Mouse (Mus musculus) adrenal gland, postnatal 4 days (tissue): ENCODE measurements around the gene Pex5l. TPM values are rescaled to one million over a fixed set of nuclear protein-coding genes. Genes with fewer than 3 reads are reported as not detected.

ENCODE experiments used
- DNase-seq, 2 experiments: peaks; one replicate each; pipeline ENCODE4 v3.0.0; 2021 to 2022; ENCODE audit warnings: low spot score in 2 of 2, mixed read lengths in 2 of 2
- long read RNA-seq, 2 experiments: library from polyadenylated mRNA; stranded (forward); transcript quantifications; one replicate each; pipeline ENCODE4 v2.0.0; 2021
- total RNA-seq, 2 experiments: library from RNA; stranded (reverse); gene quantifications; 2 replicates each; pipeline ENCODE4 v1.2.3; 2021

Gene Pex5l
- total RNA-seq: 1 to 10 TPM; 2.9 to 3.5 TPM
- long read RNA-seq, experiment 1, partial matches to known transcripts: 0 of 1 reads
- long read RNA-seq, experiment 1, other reads (novel, unspliced or antisense): 1 of 1 reads
- long read RNA-seq, experiment 2, partial matches to known transcripts: 0 of 3 reads
- long read RNA-seq, experiment 2, other reads (novel, unspliced or antisense): 3 of 3 reads

GRCm38 (mm10) chr3:33142901-33143461, at the start of gene Pex5l:
Gene Pex5l (minus strand): TSS chr3:33143247.
- DNase-seq: peak; percentile 13 to 24

GRCm38 (mm10) chr3:33165186-33165585, 22.1 kb upstream of the Pex5l start:
- DNase-seq: no peak

DNA sequence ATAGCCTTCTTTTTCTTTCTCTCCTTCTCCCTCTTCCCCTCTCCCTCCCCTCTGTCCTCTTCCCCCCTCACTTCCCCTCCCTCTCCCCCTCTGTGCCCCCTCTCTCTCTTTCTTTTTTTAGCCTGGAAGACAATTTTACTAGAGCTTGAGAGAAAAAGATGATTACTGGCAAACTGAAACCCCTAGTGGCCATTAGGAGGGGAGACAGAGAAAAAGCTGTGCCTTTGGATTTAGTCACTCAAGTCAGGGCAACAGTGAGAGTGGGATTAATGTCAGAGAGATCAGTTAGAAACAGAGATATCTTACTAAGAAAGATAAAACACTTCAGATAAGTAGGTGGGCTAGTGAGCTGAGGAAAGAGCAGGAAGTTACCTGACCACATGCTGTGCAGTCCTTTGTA, 20.8 kb upstream of the Pex5l start:
- DNase-seq: no peak

DNA sequence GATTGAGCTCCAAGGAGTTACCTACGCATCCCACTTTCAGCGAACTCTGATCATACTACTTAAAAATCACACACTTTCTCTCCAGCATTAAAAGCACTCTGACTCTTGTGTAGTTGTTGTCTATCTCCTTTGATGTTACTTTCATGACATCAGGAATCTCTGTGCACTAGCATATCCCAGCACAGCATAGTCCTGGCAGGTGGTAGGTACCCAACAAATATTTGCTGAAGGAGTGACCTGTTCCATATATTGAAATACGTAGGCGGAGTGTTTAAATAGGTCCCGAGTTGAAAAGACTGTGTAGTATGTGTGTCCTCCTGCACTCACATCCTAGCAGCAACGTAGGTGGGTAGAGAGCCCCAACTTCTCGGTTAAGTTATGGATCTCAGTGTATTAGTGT, 545 bp upstream of the Pex5l start:
- DNase-seq: no peak

GRCm38 (mm10) chr3:33142398-33142797, 649 bp downstream of the Pex5l start:
- no peak for DNase-seq

- DNase-seq: no peak
Measured at GRCm38 (mm10) chr3:33129944-33130343, 13.1 kb downstream of the Pex5l start.

DNA sequence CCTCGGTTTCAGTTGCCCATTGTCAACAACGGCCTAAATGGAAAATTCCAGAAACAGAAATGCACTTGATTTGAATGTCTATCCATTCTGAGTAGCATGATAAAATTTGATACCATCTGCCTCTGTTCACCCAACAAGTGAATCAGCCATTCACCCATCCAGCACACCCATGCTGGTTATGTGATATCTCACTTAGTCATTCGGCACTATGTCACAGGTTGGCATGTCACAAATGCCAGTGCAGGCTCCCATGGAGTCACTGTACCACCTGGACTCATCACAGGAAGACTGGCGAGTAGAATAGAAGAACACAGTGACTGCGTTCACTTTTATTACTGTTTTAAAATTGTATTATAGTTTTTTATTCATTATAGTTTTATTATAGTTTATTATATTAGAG, 18.3 kb downstream of the Pex5l start:
- no peak for DNase-seq

GRCm38 (mm10) chr3:33105785-33106184, 37.3 kb downstream of the Pex5l start:
- DNase-seq: no peak

DNA sequence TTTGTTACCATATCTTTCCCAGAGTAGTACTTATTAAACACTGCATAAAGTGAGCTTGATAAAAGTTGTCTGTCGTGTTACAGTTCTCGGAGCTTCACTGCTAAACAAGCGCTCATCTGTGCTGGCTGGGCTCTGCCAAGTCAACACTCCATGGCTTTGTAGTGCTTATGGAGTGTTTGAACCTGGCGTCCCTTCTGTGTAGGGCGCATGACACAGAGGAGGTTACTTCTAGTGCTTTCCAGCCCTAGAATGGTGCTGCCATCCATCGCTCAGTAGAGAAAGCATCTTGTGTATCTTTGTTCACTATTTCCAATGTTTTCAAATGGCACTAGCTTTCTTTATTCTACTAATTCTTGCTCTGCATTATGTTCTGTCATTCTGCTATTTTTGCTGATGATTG, 39.5 kb downstream of the Pex5l start:
- DNase-seq: no peak

DNA sequence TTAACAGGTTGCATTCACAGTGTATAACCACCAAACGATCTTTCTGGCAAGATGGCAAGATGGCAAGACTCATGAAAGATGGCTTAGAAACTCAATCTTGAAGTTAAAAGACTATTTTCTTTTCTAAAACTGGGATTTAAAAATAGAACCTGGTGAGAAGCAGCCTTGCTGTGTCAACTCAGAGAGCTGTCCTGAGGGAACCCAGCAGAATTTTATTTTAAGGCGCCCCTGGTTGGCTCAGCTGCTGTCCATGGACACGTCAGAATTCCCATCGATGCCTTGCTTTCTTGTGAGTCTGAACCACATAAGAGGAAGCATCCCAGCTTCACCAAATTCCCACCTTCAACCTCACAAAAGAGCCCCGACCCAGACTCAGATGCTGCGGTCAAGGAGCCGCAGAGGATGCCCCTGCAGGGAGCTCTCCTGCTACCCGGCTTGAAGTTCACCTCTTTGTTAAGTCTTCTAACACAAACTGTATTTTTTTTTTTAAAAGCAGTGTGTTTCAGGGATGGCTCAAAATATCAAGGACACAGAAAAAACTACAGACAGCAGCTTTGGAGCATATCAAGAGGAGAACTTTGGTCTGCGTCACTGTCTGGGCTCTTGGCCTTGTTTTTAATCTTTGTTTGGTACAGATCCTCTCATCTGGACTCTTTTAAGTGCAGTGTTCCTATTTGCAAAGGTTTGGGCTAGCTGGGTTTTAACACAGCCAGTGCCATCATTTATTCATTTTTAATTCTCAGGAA, 44.3 kb downstream of the Pex5l start:
- DNase-seq: no peak

- DNase-seq: no peak
Measured at GRCm38 (mm10) chr3:33093646-33094045, 49.4 kb downstream of the Pex5l start.

DNA sequence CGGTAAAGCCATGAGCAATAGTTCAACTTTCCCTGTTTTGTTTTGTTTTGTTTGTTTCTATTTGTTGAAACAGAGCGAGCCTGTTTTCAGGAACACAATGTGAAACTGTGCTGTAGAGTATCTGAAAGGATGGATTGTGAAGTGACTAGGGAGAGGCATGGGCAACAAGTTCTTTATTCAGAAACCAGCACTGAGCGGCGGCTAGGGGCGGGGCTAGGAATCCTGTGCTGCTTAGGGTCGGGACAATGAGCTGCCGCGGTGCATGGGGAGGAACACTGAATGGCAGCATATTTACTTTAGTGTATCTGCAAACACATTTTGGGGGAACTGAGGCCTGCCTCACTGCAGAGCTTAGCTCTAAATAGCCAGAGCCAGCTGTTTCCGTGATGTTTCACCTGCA, 53.0 kb downstream of the Pex5l start:
- no peak for DNase-seq

- no peak for DNase-seq
Measured at GRCm38 (mm10) chr3:33089470-33089869, 53.6 kb downstream of the Pex5l start.

GRCm38 (mm10) chr3:33088276-33088675, 54.8 kb downstream of the Pex5l start:
- DNase-seq: no peak

- no peak for DNase-seq
Measured at GRCm38 (mm10) chr3:33082806-33083338, 60.2 kb downstream of the Pex5l start.

- no peak for DNase-seq
Measured at GRCm38 (mm10) chr3:33081793-33082192, 61.3 kb downstream of the Pex5l start.

DNA sequence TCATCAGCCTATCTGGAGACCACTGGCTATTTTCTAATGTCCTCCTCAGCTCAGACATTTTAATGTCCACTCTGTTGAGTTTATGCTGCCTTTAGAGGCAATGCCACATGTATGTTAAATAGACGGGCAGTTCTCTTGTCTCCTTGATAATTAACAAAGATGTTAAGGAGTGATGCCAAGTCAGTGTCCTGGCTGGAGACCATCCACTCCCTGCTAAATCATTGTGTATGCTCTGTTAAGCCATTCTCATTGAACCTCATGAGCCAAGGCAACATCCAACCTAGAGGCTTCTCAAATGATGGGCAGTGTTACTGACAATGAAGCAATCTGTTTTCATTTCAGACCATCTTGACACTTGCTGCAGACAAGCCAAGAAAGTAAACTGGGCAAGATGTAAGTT, 63.4 kb downstream of the Pex5l start:
- DNase-seq: no peak

- no peak for DNase-seq
Measured at GRCm38 (mm10) chr3:33079171-33079570, 63.9 kb downstream of the Pex5l start.

- no peak for DNase-seq
Measured at GRCm38 (mm10) chr3:33075696-33076095, 67.4 kb downstream of the Pex5l start.

- DNase-seq: no peak
Measured at GRCm38 (mm10) chr3:33074266-33074981, 68.6 kb downstream of the Pex5l start.

- DNase-seq: no peak
Measured at GRCm38 (mm10) chr3:33073905-33074265, 69.2 kb downstream of the Pex5l start.

GRCm38 (mm10) chr3:33070771-33071170, 72.3 kb downstream of the Pex5l start:
- no peak for DNase-seq
